Mouse (Mus musculus) hindbrain, embryonic 11.5 days (tissue): ENCODE data around the gene Ildr1. TPM values are rescaled to one million over a fixed set of nuclear protein-coding genes. Genes with fewer than 3 reads are reported as not detected.

ENCODE experiments used
- ATAC-seq: fragments of 200-750 bp; cut with Nextera tagmentation; 2 replicates; pipeline ENCODE4 v1.8.0; 2017; ENCODE audit warnings: mild to moderate bottlenecking, moderate TSS enrichment, moderate library complexity; ENCODE audit not compliant: low FRiP score
- DNase-seq: peaks from one replicate; pipeline ENCODE4 v3.0.0-alpha.2; 2015; ENCODE audit warnings: low spot score
- H3K27ac ChIP-seq: fragments of 300-500 bp; sonication (generic); 2 replicates; pipeline ENCODE4 v1.5.1; 2014; ENCODE audit warnings: mild to moderate bottlenecking, low read depth, low read length
- H3K27me3 ChIP-seq: fragments of 300-500 bp; sonication (generic); 2 replicates; pipeline ENCODE4 v1.6.1; 2014; ENCODE audit warnings: mild to moderate bottlenecking, low read length, moderate library complexity, mixed read lengths; ENCODE audit not compliant: control insufficient read depth, insufficient read depth
- H3K36me3 ChIP-seq: fragments of 300-500 bp; sonication (generic); 2 replicates; pipeline ENCODE4 v1.6.1; 2014; ENCODE audit warnings: mild to moderate bottlenecking, low read length, moderate library complexity, mixed read lengths; ENCODE audit not compliant: control insufficient read depth, insufficient read depth
- H3K4me1 ChIP-seq: fragments of 300-500 bp; sonication (generic); replicated peaks from 2 replicates; pipeline ENCODE4 v1.6.1; 2014; ENCODE audit warnings: low read length, mixed read lengths; ENCODE audit not compliant: control insufficient read depth, insufficient read depth
- H3K4me2 ChIP-seq: fragments of 300-500 bp; sonication (generic); replicated peaks from 2 replicates; pipeline ENCODE4 v1.6.1; 2014; ENCODE audit warnings: mild to moderate bottlenecking, low read depth, low read length
- H3K4me3 ChIP-seq: fragments of 300-500 bp; sonication (generic); 2 replicates; pipeline ENCODE4 v1.5.1; 2014; ENCODE audit warnings: low read depth, low read length
- H3K9ac ChIP-seq: fragments of 300-500 bp; sonication (generic); 2 replicates; pipeline ENCODE4 v1.6.1; 2014; ENCODE audit warnings: low read depth, low read length
- H3K9me3 ChIP-seq: fragments of 300-500 bp; sonication (generic); 2 replicates; pipeline ENCODE4 v1.6.1; 2016; ENCODE audit warnings: low read length; ENCODE audit not compliant: control insufficient read depth
- WGBS: fragments of 180-500 bp; shearing (Covaris S2); extraction: QIAGEN DNeasy Blood & Tissue Kit; methylation state at CpG from one replicate; pipeline ENCODE4 v1.1.7; 2014; 5-methylcytosine and 5-hydroxymethylcytosine counted together
- polyA plus RNA-seq: library from polyadenylated mRNA; unstranded; fragments of >200 nt; fragmentation: Nextera tagmentation; extraction: Ambion mirVana; gene quantifications from 2 replicates; pipeline ENCODE4 v1.2.1, GENCODE M21; 2014

Ildr1 gene
- polyA plus RNA-seq, 1 experiment from 2014 or later, result 0.26 TPM

GRCm38 (mm10) chr16:36684325-36684918 lies 9.4 kb upstream of the Ildr1 start:
- Histone ChIP-seq H3K9me3 (no peaks in the 10 kb centered on the region), H3K4me2 (no peak overlapping the region), H3K27me3 (no peaks in the 10 kb centered on the region), H3K27ac (no peak overlapping the region), H3K36me3 (no peaks in the 10 kb centered on the region), H3K4me1 (no peaks in the 10 kb centered on the region), H3K9ac (no peak overlapping the region), H3K4me3 (no peak overlapping the region)
- ATAC-seq (no peak), DNase-seq (no peak)
- WGBS, result 80% methylated on average over 6 of the region's 6 CpGs

DNA sequence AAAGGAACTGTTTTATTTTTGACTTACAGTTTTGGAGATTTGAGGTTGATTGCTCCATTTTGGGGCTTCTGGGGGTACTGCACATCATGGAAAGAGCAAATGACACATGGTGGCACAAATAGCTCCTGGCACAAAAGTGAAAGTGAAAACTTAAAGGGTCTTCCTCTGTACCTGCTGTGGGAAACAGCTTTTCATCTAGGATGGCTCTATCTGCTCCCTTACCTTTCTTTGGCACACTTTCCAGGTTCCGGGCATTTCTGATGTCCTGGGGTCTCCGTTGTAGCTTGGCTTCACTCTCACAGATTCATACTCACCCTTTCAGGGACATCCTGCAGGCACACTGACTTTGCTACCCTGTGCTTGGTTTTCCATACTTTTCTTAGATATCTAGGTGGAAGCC lies 5.7 kb upstream of the Ildr1 start:
- Histone ChIP-seq H3K9ac (no peak overlapping the region), H3K9me3 (no peaks in the 10 kb centered on the region), H3K27me3 (0 out of 2 replicates have a peak, but pooled peaks cover 1% of the 10 kb centered on the region), H3K36me3 (no peaks in the 10 kb centered on the region), H3K4me1 (no peaks in the 10 kb centered on the region), H3K4me2 (no peak overlapping the region), H3K27ac (no peak overlapping the region), H3K4me3 (no peak overlapping the region)
- WGBS, result 92% methylated on average over 2 of the region's 2 CpGs
- ATAC-seq (no peak), DNase-seq (no peak)

DNA sequence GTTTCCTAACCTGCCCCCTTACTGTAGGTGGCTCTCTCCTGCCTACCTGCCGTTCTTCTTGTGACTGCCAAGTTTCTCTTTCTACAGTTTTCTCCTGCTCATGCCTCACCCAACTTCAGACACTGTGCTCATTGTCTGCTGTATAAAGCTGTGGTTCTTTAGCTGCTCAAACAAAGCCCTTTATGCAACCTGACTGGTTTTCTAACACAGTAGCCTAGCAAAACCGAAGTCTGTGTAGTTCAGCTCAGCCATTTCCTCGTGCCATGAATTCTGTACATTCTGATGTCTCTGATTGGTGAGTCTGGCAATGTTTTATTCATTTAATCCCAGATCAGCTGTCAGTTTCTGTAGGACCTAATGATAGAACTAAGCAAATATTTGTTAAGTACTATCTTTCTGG lies 2.3 kb upstream of the Ildr1 start:
- Histone ChIP-seq H3K4me2 (no peak overlapping the region), H3K9ac (no peak overlapping the region), H3K4me3 (no peak overlapping the region), H3K4me1 (peaks cover 5% of the 10 kb centered on the region; the same call in 1 of the 2 replicates), H3K27ac (no peak overlapping the region), H3K36me3 (no peaks in the 10 kb centered on the region), H3K9me3 (no peaks in the 10 kb centered on the region), H3K27me3 (peaks cover 11% of the 10 kb centered on the region)
- whole genome bisulfite sequencing, result 74% methylated on average over 3 of the region's 3 CpGs
- no peak for DNase-seq
- ATAC-seq, result no peak

- no peak overlapping the region for H3K4me2 ChIP-seq
- 55% methylated on average over 9 of the region's 9 CpGs for WGBS
- peaks cover 5% of the 10 kb centered on the region; the same call in 1 of the 2 replicates for H3K4me1 ChIP-seq
- no peak overlapping the region for H3K27ac ChIP-seq
- ATAC-seq, result no peak
- H3K4me3 ChIP-seq, result no peak overlapping the region
- peak; percentile 17 for DNase-seq
- H3K27me3 ChIP-seq, result peaks cover 11% of the 10 kb centered on the region
- no peak overlapping the region for H3K9ac ChIP-seq
- no peaks in the 10 kb centered on the region for H3K9me3 ChIP-seq
- H3K36me3 ChIP-seq, result no peaks in the 10 kb centered on the region
These were observed 1.1 kb downstream of the Ildr1 start for GRCm38 (mm10) chr16:36694798-36695290.

DNA sequence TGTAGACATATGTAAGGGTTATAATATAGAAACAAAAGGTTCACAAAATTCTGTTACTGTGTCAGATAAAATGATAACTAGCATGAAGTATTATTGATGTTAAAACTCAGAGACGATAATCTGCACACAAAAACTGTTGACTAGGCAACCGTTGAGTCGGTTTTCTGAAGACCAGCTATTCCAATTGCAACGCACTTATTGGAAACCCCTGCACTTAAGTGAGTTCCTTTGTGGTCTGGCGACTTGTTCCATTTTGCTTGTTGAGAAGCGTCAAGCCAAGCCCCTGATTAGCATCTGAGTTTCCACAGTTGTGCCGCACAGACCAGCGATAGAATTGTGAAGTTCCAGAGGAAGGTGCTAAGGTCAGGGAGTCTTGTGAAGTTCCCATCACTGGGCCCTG lies 3.6 kb downstream of the Ildr1 start:
- Histone ChIP-seq H3K4me2 (no peak overlapping the region), H3K9me3 (no peaks in the 10 kb centered on the region), H3K4me3 (no peak overlapping the region), H3K27me3 (peaks cover 11% of the 10 kb centered on the region), H3K4me1 (peaks cover 5% of the 10 kb centered on the region; the same call in 1 of the 2 replicates), H3K36me3 (no peaks in the 10 kb centered on the region), H3K27ac (no peak overlapping the region), H3K9ac (no peak overlapping the region)
- DNase-seq (no peak), ATAC-seq (no peak)
- WGBS, result 80% methylated on average over 8 of the region's 8 CpGs

- 92% methylated on average over 2 of the region's 2 CpGs for WGBS
- no peak for ATAC-seq
- H3K9me3 ChIP-seq, result no peaks in the 10 kb centered on the region
These were observed 6.7 kb downstream of the Ildr1 start for GRCm38 (mm10) chr16:36700484-36700883.

DNA sequence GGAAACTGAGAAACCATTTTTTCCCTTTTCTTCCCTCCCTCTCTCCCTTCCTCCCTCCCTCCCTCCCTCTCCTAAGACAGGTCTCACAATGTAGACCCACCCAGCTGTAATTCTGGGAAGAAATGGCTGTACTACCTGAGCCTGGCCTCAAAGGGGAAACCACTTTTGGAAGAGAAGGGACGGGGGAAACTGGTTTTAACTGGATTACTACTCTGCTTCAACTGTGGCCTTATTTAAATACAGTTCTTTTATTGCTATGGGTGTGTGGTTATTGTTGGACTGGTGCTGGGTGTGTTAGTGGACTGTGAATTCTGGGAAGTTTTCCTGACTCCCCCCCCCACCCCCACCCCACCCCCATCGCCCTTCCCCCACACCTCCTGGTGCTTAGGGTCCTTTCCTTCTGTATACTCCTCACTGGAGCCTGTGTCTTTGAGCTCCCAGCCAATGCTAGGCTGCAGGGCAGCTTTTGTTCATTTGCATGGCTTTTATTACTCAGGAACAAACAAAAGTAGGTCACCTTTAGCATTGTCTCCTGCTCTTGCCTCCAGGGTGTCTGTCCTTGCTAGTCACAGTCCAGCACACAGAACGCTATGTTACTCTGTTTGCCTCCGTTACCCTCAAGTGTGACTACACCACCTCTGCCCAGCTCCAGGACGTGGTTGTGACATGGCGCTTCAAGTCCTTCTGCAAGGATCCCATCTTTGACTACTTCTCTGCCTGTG lies 14.1 kb downstream of the Ildr1 start:
- 79% methylated on average over 6 of the region's 6 CpGs for WGBS
- H3K9me3 ChIP-seq, result no peaks in the 10 kb centered on the region
- no peak for ATAC-seq

More at GRCm38 (mm10) chr16:36700484-36700883, 6.7 kb downstream of the Ildr1 start:
- H3K4me2 ChIP-seq, result no peak overlapping the region
- no peak overlapping the region for H3K4me3 ChIP-seq
- no peak overlapping the region for H3K9ac ChIP-seq
- no peaks in the 10 kb centered on the region for H3K4me1 ChIP-seq
- H3K27me3 ChIP-seq, result no peaks in the 10 kb centered on the region
- no peak overlapping the region for H3K27ac ChIP-seq
- DNase-seq, result no peak
- H3K36me3 ChIP-seq, result no peaks in the 10 kb centered on the region

GRCm38 (mm10) chr16:36708751-36709150 lies 15.0 kb downstream of the Ildr1 start:
- Histone ChIP-seq H3K36me3 (no peaks in the 10 kb centered on the region), H3K27me3 (no peaks in the 10 kb centered on the region), H3K27ac (no peak overlapping the region), H3K4me3 (no peak overlapping the region), H3K9me3 (no peaks in the 10 kb centered on the region), H3K4me2 (no peak overlapping the region), H3K4me1 (no peaks in the 10 kb centered on the region), H3K9ac (no peak overlapping the region)
- 88% methylated on average over 7 of the region's 7 CpGs for WGBS
- DNase-seq, result no peak
- ATAC-seq, result no peak

More for the DNA sequence above, 14.1 kb downstream of the Ildr1 start:
- H3K9ac ChIP-seq, result no peak overlapping the region
- no peak overlapping the region for H3K4me2 ChIP-seq
- H3K4me1 ChIP-seq, result no peaks in the 10 kb centered on the region
- no peak overlapping the region for H3K27ac ChIP-seq
- H3K36me3 ChIP-seq, result no peaks in the 10 kb centered on the region
- H3K27me3 ChIP-seq, result no peaks in the 10 kb centered on the region
- DNase-seq, result no peak
- H3K4me3 ChIP-seq, result no peak overlapping the region

DNA sequence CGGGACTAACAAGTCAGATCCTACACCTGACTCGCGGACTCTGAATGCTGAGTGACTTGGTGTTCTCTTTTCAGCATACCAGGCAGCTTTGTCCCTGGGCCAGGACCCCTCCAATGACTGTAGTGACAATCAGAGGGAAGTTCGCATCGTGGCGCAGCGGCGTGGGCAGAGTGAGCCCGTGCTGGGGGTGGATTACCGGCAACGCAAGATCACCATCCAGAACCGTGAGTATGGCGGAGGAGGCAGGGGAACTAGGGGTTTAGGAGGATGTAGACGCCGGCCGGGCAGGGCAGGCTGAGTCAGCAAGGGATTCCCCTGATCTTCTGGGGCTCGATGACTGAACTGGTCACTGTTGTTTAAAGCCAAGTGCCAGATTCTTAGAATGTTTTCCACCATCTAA lies 15.6 kb downstream of the Ildr1 start:
- Histone ChIP-seq H3K4me1 (no peaks in the 10 kb centered on the region), H3K27ac (no peak overlapping the region), H3K27me3 (no peaks in the 10 kb centered on the region), H3K36me3 (no peaks in the 10 kb centered on the region), H3K4me3 (no peak overlapping the region), H3K9me3 (no peaks in the 10 kb centered on the region), H3K4me2 (no peak overlapping the region), H3K9ac (no peak overlapping the region)
- ATAC-seq, result no peak
- DNase-seq, result no peak
- 91% methylated on average over 17 of the region's 17 CpGs for WGBS
